27 mouse cellular contexts compared by ENCODE assay signal in the genomic region with DNA sequence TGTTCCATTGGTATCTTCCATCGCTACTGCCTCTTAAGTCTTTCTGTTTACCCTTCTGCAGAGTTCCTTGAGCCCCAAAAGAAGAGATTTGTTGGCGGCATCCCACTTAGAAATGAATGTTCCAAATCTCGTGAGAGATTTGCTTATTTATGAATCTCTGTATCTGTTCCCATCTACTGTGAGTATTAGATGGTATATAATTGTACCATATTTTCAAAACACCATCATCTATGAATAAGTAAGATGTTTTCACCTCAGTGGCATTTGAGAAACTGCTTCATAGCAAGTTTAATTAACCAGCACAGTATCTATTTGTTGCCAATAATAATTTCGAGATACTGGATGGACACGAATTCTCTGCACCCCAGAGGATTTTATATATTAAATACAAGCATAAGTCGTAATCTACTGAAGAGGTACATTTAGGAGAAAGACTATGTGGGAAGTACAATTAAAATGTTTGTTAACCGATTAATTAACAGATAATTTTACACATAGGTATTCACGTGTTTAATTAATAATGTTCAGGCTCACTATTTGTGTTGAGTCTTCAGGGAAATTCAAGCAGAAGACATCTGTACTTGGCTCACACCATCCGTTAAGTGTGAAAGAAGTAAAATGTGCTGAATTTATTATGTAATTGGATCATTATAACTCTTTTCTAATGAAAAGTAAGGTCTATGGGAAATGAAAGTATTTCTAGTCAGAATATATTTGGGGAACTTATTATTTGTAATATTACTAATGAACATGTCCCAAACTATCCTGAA.
"Had no signal": no experiment of that assay in that cellular context is flagged by ENCODE, and none has a peak within 500 bp of the region (broad histone marks: within the 10 kb centered on the region; RNA-seq: fewer than 3 reads in every experiment).

No protein-coding gene starts in this region.

- H3K4me1 ChIP-seq: heart, embryonic 13.5 days; heart, embryonic 15.5 days; hindbrain, embryonic 13.5 days; hindbrain, embryonic 15.5 days; kidney, embryonic 15.5 days; limb, embryonic 13.5 days; limb, embryonic 15.5 days; liver, embryonic 12.5 days had no signal

- H3K4me3 ChIP-seq: heart, adult 2 months; heart, embryonic 13.5 days; heart, embryonic 15.5 days; hindbrain, embryonic 13.5 days; hindbrain, embryonic 15.5 days; kidney, embryonic 15.5 days; limb, embryonic 13.5 days; limb, embryonic 15.5 days; liver, embryonic 12.5 days had no signal

- H3K27me3 ChIP-seq: heart, embryonic 13.5 days; heart, embryonic 15.5 days; hindbrain, embryonic 13.5 days; hindbrain, embryonic 15.5 days; kidney, embryonic 15.5 days; limb, embryonic 13.5 days; limb, embryonic 15.5 days; liver, embryonic 12.5 days had no signal

- H3K4me2 ChIP-seq: heart, embryonic 11.5 days; heart, embryonic 13.5 days; heart, embryonic 15.5 days; hindbrain, embryonic 13.5 days; hindbrain, embryonic 15.5 days; kidney, embryonic 15.5 days; limb, embryonic 13.5 days; limb, embryonic 15.5 days; liver, embryonic 12.5 days had no signal

- DNase-seq: gastrocnemius, postnatal 14 days; gastrocnemius, postnatal 36 days; heart, adult 11 months; heart, adult 2 months; heart, postnatal 14 days; heart, postnatal 36 days; kidney, adult 11 months; kidney, adult 2 months; kidney, adult 9 months; kidney, postnatal 14 days; kidney, postnatal 36 days; layer of hippocampus, adult 9-11 months; layer of hippocampus, postnatal 36 days; left cerebral cortex, postnatal 4 days had no signal

- H3K9me3 ChIP-seq: heart, embryonic 13.5 days; heart, embryonic 15.5 days; hindbrain, embryonic 13.5 days; hindbrain, embryonic 15.5 days; kidney, embryonic 15.5 days; limb, embryonic 15.5 days; liver, embryonic 12.5 days had no signal

- H3K9ac ChIP-seq: heart, embryonic 13.5 days; heart, embryonic 15.5 days; hindbrain, embryonic 13.5 days; hindbrain, embryonic 15.5 days; kidney, embryonic 15.5 days; limb, embryonic 13.5 days; limb, embryonic 15.5 days; liver, embryonic 12.5 days; liver, embryonic 14.5 days had no signal

- H3K27ac ChIP-seq: heart, adult 2 months; heart, embryonic 13.5 days; heart, embryonic 15.5 days; hindbrain, embryonic 13.5 days; hindbrain, embryonic 15.5 days; hindbrain, postnatal 0 days; kidney, embryonic 15.5 days; kidney, postnatal 0 days; limb, embryonic 13.5 days; limb, embryonic 15.5 days; liver, embryonic 12.5 days; liver, embryonic 14.5 days had no signal

- H3K36me3 ChIP-seq: heart, embryonic 13.5 days; heart, embryonic 15.5 days; hindbrain, embryonic 13.5 days; hindbrain, embryonic 15.5 days; kidney, embryonic 15.5 days; limb, embryonic 13.5 days; limb, embryonic 15.5 days; liver, embryonic 12.5 days had no signal

- ATAC-seq: hindbrain, postnatal 0 days; intestine, embryonic 16.5 days; liver, embryonic 12.5 days had no signal
